Mouse (Mus musculus) urinary bladder, postnatal 10 days (tissue): ENCODE results near the gene H2-DMa.

Source experiments
- DNase-seq: peaks from one replicate; pipeline ENCODE4 v3.0.0; 2022; ENCODE audit warnings: low spot score

The H2-DMa gene

DNA sequence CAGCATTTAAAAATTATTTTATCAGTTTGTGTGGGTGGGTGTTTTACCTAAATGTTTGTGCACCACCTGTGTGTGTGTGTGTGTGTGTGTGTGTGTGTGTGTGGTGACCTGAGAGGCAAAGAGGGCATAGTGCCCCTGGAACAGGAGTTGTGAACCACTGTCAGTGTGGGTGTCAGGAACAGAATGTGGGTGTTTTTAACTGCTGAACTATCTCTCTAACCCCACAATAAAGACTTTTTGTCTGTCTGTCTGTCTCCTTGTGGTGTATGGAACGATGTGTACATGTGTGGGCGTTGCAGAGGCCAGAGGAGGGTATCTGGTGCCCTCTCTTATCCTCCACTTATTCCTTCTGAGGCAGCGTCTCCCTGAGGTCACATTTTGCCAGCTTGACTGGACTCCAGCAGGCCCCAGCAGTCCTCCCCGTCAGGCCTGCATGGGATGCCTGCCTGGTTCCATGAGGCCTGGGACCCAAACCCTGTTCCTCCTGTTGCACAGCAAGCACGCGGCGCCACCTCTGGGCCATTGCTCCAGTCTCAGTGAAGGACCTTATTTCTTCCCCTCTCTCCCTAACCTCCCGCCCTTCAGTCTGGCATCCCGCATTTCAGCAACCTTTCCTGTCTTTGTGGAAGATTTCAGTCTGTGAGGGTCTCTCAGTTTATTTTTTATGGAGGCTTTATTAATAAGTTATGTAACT, 45.0 kb downstream of the H2-DMa start:
- no peak for DNase-seq

- DNase-seq: no peak
Observed at GRCm38 (mm10) chr17:34165033-34165730, 45.8 kb downstream of the H2-DMa start.

- DNase-seq: no peak
Observed at GRCm38 (mm10) chr17:34169279-34169678, 49.9 kb downstream of the H2-DMa start.

DNA sequence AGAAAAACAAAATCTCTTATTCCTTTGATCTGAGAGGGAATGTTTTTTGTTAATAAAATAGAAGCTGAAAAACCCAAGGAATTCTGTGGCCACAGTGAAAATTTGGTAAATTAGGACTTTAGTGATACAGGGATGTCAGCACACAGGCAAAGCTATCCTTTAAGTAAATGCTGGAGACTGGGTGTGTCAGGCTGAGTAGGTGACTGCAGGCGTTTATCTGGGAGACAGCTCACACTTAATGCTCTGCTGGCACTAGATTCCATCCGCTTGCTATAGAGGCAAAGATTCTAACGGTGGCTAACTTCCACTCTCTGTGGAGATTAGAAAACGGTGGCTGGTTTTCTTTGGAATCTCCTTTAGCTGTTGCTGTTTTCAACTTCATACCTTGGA, 51.1 kb downstream of the H2-DMa start:
- DNase-seq: no peak

DNA sequence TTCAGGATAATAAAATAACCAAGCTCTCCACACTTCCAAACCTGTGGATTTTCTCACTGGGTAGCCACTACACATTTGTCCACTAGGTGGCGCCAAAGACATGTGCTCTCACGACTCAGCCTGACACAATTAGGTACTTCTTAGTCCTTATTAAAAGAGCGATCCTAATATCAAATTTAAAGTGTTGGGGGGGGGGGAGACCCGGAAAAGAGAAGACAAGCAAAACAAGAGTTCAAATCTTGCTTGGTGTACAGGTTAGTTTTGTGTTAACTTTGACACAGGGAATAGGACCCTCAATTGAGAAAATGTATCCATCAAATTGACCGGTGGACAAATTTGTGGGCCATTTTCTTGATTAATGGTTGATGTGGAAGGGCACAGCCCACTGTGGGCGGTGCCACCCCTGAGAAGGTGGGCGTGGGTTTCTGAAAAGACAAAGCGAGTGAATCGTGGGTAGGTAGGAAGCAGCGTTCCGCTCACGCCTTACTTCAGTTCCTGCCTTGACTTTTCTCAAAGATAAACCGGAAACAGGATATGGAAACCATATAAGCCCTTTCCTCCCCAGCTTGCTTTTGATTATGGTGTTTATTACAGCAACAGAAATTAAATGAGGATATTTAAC, 51.6 kb downstream of the H2-DMa start:
- DNase-seq: peak; percentile 57

DNA sequence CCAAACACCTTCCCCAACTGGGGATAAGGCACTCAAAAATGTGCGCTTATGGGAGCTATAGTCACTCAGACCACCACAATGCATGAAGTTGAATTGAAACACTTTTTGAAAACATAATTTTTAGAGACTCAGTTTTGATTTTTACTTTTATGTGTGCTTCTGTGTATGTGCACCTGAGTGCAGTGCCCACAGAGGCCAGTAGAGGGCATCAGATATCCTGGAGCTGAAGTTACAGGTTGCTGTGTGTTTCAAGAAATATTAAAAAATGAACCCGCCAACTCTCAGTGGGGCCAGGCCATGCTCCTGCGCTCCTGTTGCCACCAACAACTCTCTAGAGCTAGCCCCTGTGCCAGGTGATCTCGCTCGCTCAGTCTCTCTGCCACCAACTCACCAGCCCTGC, 53.2 kb downstream of the H2-DMa start:
- DNase-seq: no peak

GRCm38 (mm10) chr17:34174075-34174474, 54.7 kb downstream of the H2-DMa start:
- DNase-seq: no peak

DNA sequence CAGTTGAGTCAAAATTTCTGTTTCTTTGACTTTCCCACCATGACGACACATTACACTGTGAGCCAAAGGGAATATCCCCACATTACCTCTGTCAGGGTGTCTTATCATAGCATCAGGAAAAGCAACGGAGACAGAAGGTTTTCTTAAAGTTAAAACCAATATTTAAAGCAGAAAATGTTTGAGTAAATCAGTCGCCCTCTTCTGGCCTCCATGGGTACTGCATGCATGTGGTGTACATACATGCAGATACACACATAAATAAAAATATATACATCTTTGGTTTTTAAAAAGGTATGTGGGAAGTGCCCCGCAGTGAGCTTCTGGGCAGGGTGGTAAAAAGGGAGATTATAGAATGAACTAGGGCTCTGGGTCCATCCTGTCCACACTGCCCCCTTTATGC, 57.8 kb downstream of the H2-DMa start:
- DNase-seq: no peak

DNA sequence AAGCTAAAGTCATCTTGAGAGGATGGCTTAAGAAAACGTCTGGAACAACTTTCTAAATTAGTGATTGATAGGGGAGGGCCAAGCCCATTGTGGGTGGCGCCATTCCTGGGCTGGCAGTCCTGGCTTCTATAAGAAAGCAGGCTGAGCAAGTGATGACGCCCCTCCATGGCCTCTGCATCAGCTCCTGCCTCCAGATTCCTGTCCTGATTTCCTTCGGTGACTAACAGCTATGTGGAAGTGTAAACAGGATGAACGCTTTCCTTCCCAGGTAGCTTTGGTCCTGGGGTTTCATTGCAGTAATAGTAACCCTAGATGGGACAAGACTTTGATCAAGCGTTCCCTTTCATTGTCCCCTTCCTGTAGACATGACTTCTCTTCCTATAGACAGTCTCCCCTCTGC, 59.7 kb downstream of the H2-DMa start:
- DNase-seq: no peak

DNA sequence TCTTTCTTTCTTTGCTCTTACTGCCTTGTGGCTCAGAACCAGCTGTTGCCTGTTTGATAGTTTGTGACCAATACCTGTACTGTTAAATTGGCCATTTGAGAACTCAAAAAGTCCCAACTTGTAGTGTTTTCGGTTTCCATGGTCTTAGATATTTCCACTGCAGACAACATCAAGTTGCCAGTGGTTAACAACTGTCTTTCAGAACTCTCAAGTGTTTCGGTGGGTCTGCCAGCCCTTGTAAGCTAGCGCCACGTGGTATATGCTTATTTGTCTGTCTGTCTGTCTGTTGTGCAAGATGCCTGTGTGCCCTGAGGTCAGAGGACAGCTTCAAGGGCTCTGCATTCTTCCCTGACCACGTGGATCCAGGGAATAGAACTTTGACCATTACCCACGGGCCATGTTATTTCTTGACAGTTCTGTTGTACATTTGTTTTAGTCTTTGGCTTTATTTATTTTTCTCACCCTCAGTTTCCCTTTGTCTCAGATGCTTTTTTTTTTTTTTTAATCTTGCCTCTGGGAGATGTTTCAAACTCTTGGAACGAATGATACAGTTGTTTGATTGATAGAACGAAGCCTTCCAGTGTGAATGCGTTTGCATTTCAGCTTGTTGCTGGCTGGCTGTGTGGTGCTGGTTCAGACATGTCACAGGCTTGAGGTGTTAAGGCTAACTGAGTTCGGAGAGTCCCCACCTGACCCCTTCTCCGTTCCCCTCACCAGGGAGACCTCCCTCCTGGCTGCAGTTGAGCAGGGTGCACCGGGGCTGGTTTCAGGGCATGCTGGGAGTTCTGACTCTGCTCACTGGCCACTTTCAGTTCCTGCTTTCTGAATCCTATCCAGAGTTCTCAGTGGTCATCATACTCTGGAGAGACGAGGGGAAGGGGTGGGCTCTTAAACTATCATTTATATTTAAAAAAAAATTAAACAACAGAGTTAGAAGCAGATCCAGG, 60.8 kb downstream of the H2-DMa start:
- DNase-seq: no peak

- no peak for DNase-seq
Observed at GRCm38 (mm10) chr17:34183564-34184219, 64.4 kb downstream of the H2-DMa start.

DNA sequence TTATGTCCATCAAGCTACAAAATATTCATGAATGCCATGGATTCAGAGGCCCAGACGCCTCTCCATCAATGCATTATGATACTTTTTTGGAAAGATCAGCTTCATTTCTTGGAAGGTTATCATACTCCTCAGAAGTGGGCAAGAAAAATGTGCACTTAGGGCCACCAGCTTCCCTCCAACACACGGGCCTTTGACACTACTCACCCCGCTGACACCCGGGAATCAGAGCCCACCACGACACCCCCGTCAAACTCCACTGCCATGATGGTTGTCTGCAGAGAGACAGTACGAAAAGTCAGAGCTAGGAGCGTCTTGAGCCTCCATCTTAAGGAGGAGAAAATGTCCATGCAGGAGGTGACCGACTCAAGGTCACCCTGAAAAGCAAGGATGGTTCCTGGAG, 66.2 kb downstream of the H2-DMa start:
- no peak for DNase-seq

- no peak for DNase-seq
Observed at GRCm38 (mm10) chr17:34186885-34187260, 67.5 kb downstream of the H2-DMa start.

DNA sequence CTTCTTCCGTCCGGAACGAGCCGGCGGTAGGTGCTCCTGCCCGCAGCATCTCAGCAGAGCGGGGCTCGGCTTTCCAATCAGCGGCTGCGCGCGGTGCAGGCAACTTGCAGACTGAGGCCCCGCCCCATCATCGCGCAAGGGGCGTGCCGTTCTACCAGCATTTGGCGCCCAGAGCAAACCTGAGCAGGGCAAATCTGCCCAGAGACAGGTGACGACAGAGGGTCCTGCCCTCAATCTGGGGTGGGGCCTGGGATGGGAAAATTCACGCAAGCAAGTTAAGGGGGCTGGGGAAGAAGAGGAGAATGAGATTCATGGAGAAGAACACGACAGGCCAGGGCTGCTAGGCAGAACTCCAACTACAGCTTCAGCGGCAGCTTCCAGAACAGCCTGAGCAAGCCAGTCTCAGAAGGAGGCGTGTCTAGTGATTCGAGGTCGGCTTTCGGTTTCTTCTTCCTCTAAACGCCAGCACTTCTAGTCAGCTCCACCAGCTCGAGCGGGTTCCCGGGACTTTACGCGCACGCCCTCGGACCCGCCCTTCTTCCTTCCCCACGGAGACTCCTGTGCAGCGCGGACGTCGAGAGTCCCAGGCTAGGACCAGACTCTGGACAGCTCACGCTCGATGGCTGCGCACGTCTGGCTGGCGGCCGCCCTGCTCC, 68.0 kb downstream of the H2-DMa start, which contains the start of the genes Tap1 and Psmb9:
Tap1 (plus strand) TSS at position 293 of the 656 bp plus-strand sequence.
Psmb9 (minus strand) TSS at position 504 of the 656 bp plus-strand sequence.
- DNase-seq: peak; percentile 95

DNA sequence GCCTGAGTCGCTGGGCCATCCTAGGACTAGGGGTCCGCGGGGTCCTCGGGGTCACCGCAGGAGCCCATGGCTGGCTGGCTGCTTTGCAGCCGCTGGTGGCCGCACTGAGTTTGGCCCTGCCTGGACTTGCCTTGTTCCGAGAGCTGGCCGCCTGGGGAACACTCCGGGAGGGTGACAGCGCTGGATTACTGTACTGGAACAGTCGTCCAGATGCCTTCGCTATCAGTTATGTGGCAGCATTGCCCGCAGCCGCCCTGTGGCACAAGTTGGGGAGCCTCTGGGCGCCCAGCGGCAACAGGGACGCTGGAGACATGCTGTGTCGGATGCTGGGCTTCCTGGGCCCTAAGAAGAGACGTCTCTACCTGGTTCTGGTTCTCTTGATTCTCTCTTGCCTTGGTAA, 68.7 kb downstream of the H2-DMa start:
- no peak for DNase-seq
